Mouse (Mus musculus): ENCODE measurements at regions not wholly inside any gene's neighbourhood (a gene's known extent, or its start where the extent isn't known, plus 50 kb on each side); places are given as distances from the start of the nearest gene placed in this dataset.
"Not testable (repeated sequence)": the region's sequence is repeated elsewhere in the genome, so short reads cannot be mapped to it uniquely, and the experiment has no call there.

GRCm38 (mm10) chr6:69828640-69829039 lies 963.4 kb downstream of the Rpia start:
- TF ChIP-seq POLR2A (IDR thresholded peaks at IDR 0.05; ENCODE audit: extremely low read depth, insufficient read depth, low read length); CTCF (IDR thresholded peaks at IDR 0.05; ENCODE audit: low read depth, low read length): not testable (repeated sequence)
